Mouse (Mus musculus): ENCODE results near the gene Gstt2.

The Gstt2 gene

GRCm38 (mm10) chr10:75837248-75837759, at the start of gene Gstt2:
TSS of gene Gstt2 (minus strand) at chr10:75837424.
- peak; percentile 84 to 93 for DNase-seq (ENCODE audit: low spot score in 2 of 2)

- no peak for DNase-seq (ENCODE audit: low spot score in 2 of 2)
Measured at GRCm38 (mm10) chr10:75884742-75885141, 47.5 kb upstream of the Gstt2 start.

- peak; percentile 64 to 81 for DNase-seq (ENCODE audit: low spot score in 2 of 2)
Measured at GRCm38 (mm10) chr10:75883232-75883552, 46.0 kb upstream of the Gstt2 start.

- DNase-seq (ENCODE audit: low spot score in 2 of 2) = no peak
Measured at GRCm38 (mm10) chr10:75882433-75883231, 45.4 kb upstream of the Gstt2 start.

GRCm38 (mm10) chr10:75881578-75882432, 44.6 kb upstream of the Gstt2 start:
- DNase-seq (ENCODE audit: low spot score in 2 of 2) = no peak

GRCm38 (mm10) chr10:75880771-75881577, 43.8 kb upstream of the Gstt2 start:
- peak in 1 of 2 experiments; percentile 50 for DNase-seq (ENCODE audit: low spot score in 2 of 2)

- DNase-seq (ENCODE audit: low spot score in 2 of 2) = no peak
Measured at GRCm38 (mm10) chr10:75880351-75880750, 43.1 kb upstream of the Gstt2 start.

- DNase-seq (ENCODE audit: low spot score in 2 of 2) = no peak
Measured at GRCm38 (mm10) chr10:75878836-75879235, 41.6 kb upstream of the Gstt2 start.

GRCm38 (mm10) chr10:75873543-75874170, 36.4 kb upstream of the Gstt2 start:
- DNase-seq (ENCODE audit: low spot score in 2 of 2) = no peak

GRCm38 (mm10) chr10:75872915-75873542, 35.8 kb upstream of the Gstt2 start:
- peak; percentile 58 to 77 for DNase-seq (ENCODE audit: low spot score in 2 of 2)

GRCm38 (mm10) chr10:75872025-75872914, 35.0 kb upstream of the Gstt2 start:
- DNase-seq (ENCODE audit: low spot score in 2 of 2) = no peak

GRCm38 (mm10) chr10:75861587-75861986, 24.4 kb upstream of the Gstt2 start:
- DNase-seq (ENCODE audit: low spot score in 2 of 2) = no peak

GRCm38 (mm10) chr10:75860746-75861145, 23.5 kb upstream of the Gstt2 start:
- no peak for DNase-seq (ENCODE audit: low spot score in 2 of 2)

GRCm38 (mm10) chr10:75859786-75860470, 22.7 kb upstream of the Gstt2 start, which contains the start of gene Mif:
TSS of gene Mif (minus strand) at chr10:75860240.
- peak; percentile 81 to 89 for DNase-seq (ENCODE audit: low spot score in 2 of 2)

GRCm38 (mm10) chr10:75859107-75859746, 22.0 kb upstream of the Gstt2 start:
- no peak for DNase-seq (ENCODE audit: low spot score in 2 of 2)

- DNase-seq (ENCODE audit: low spot score in 2 of 2) = no peak
Measured at GRCm38 (mm10) chr10:75857598-75857997, 20.4 kb upstream of the Gstt2 start.

- no peak for DNase-seq (ENCODE audit: low spot score in 2 of 2)
Measured at GRCm38 (mm10) chr10:75856976-75857375, 19.8 kb upstream of the Gstt2 start.

GRCm38 (mm10) chr10:75856155-75856907, 19.1 kb upstream of the Gstt2 start:
- no peak for DNase-seq (ENCODE audit: low spot score in 2 of 2)
